ENCODE assay signal across 13 mouse cellular contexts in genomic region chrX:10233051-10233450, GRCm38 (mm10). TPM values are rescaled to one million over a fixed set of nuclear protein-coding genes. Genes with fewer than 3 reads are reported as not detected.
A peak's percentile ranks its signal among the peaks of the same experiment; 100 is the strongest.
DNase-seq lines count a peak whose midpoint lies in the region; ATAC-seq and TF ChIP-seq lines count a peak whose summit lies in the region.
"Had no signal": no experiment of that assay in that cellular context is flagged by ENCODE, and none has a peak within 500 bp of the region (broad histone marks: within the 10 kb centered on the region; RNA-seq: fewer than 3 reads in every experiment).

No protein-coding gene starts in this region.

- no peak for ATAC-seq in liver, embryonic 11.5 days (replicated peaks; ENCODE audit: low FRiP score)

- TF ChIP-seq CTCF in liver, adult 2 months (IDR thresholded peaks at IDR 0.05; ENCODE audit: low read depth, low read length): 0 out of 2 replicates have a peak, but pooled peaks have one; percentile 8
- TF ChIP-seq CTCF in brain, embryonic 14.5 days (IDR thresholded peaks at IDR 0.05; ENCODE audit: borderline replicate concordance, extremely low read depth, insufficient read depth, insufficient read length): no peak; the same call in 1 of the 2 replicates
- TF ChIP-seq CTCF in thymus, adult 2 months (IDR thresholded peaks at IDR 0.05; ENCODE audit: borderline replicate concordance, control insufficient read depth, extremely low read depth, insufficient read depth, low read length, poor library complexity): no peak

- DNase-seq in cerebellum, adult 18-20 months: peak; percentile 11 to 12
- no peak for DNase-seq in cerebellum, adult 8-10 months
- DNase-seq in heart, postnatal 10 days: peak; percentile 4 to 11
- no peak for DNase-seq in heart, postnatal 4 days
- DNase-seq in liver, adult 2 months (ENCODE audit: extremely low read depth, low read depth, low spot score): peak; percentile 53
- DNase-seq in liver, embryonic 11.5 days (ENCODE audit: low spot score): no peak
- peak; percentile 70 for DNase-seq in brain, embryonic 14.5 days (ENCODE audit: low read depth)
- no peak for DNase-seq in thymus, adult 2 months
- DNase-seq: B cell, adult 2 months; kidney, adult 2 months had no signal

- no peaks in the 10 kb centered on the region for H3K9me3 ChIP-seq in liver, embryonic 11.5 days (ENCODE audit: control insufficient read depth, low read length)
- H3K9me3 ChIP-seq: heart, embryonic 13.5 days had no signal

- H3K27me3 ChIP-seq in liver, adult 2 months (ENCODE audit: control insufficient read depth, insufficient read depth, low read length): no peaks in the 10 kb centered on the region
- no peaks in the 10 kb centered on the region for H3K27me3 ChIP-seq in liver, embryonic 11.5 days (replicated peaks; ENCODE audit: control insufficient read depth, insufficient read depth, low read length)
- no peaks in the 10 kb centered on the region for H3K27me3 ChIP-seq in thymus, adult 2 months (ENCODE audit: control insufficient read depth, insufficient read depth, low read length)
- H3K27me3 ChIP-seq: heart, embryonic 13.5 days had no signal

- no peaks in the 10 kb centered on the region for H3K36me3 ChIP-seq in liver, adult 2 months (ENCODE audit: control insufficient read depth, insufficient read depth, low read length)
- H3K36me3 ChIP-seq in liver, embryonic 11.5 days (ENCODE audit: control insufficient read depth, insufficient read depth, low read length): no peaks in the 10 kb centered on the region
- no peaks in the 10 kb centered on the region for H3K36me3 ChIP-seq in thymus, adult 2 months (ENCODE audit: control insufficient read depth, insufficient read depth, low read length)
- H3K36me3 ChIP-seq: heart, embryonic 13.5 days had no signal

- no peaks in the 10 kb centered on the region for H3K4me1 ChIP-seq in liver, adult 2 months (ENCODE audit: control insufficient read depth, insufficient read depth, low read length)
- no peaks in the 10 kb centered on the region for H3K4me1 ChIP-seq in liver, embryonic 11.5 days (replicated peaks; ENCODE audit: control insufficient read depth, insufficient read depth, low read length)
- H3K4me1 ChIP-seq in thymus, adult 2 months (replicated peaks; ENCODE audit: control insufficient read depth, insufficient read depth, low read length): no peaks in the 10 kb centered on the region
- H3K4me1 ChIP-seq: heart, embryonic 13.5 days had no signal

- no peak for TF ChIP-seq POLR2A in liver, adult 2 months (IDR thresholded peaks at IDR 0.05; ENCODE audit: extremely low read depth, insufficient read depth, low read length)
- TF ChIP-seq POLR2A in brain, embryonic 14.5 days (IDR thresholded peaks at IDR 0.05; ENCODE audit: borderline replicate concordance, extremely low read depth, insufficient read depth, insufficient read length, poor library complexity, severe bottlenecking): no peak
- no peak for TF ChIP-seq POLR2A in thymus, adult 2 months (IDR thresholded peaks at IDR 0.05; ENCODE audit: control insufficient read depth, extremely low read depth, insufficient read depth, low read length, poor library complexity)

- no peak overlapping the region for H3K9ac ChIP-seq in liver, adult 2 months (ENCODE audit: low read depth, low read length)
- H3K9ac ChIP-seq in liver, embryonic 11.5 days (ENCODE audit: low read depth, low read length): no peak overlapping the region
- H3K9ac ChIP-seq: heart, embryonic 13.5 days; liver, embryonic 14.5 days had no signal

- no peak overlapping the region for H3K27ac ChIP-seq in liver, adult 2 months (replicated peaks; ENCODE audit: insufficient read depth, low read depth, low read length)
- no peak overlapping the region for H3K27ac ChIP-seq in liver, embryonic 11.5 days (ENCODE audit: low read depth, low read length)
- no peak overlapping the region for H3K27ac ChIP-seq in thymus, adult 2 months (ENCODE audit: control insufficient read depth, insufficient read depth, low read length)
- H3K27ac ChIP-seq: heart, embryonic 13.5 days; liver, embryonic 14.5 days had no signal

- H3K79me2 ChIP-seq in liver, adult 2 months (ENCODE audit: control insufficient read depth, insufficient read depth, low read length): no peaks in the 10 kb centered on the region

- no peak overlapping the region for H3K4me3 ChIP-seq in liver, adult 2 months (ENCODE audit: insufficient read depth, low read depth, low read length)
- no peak overlapping the region for H3K4me3 ChIP-seq in liver, embryonic 11.5 days (ENCODE audit: low read depth, low read length)
- H3K4me3 ChIP-seq in thymus, adult 2 months (ENCODE audit: control insufficient read depth, insufficient read depth, low read length): no peak overlapping the region
- H3K4me3 ChIP-seq: erythroblast, embryonic 14.5 days; heart, embryonic 13.5 days had no signal

- 41% methylated on average over 2 of the region's 2 CpGs for WGBS in liver, adult 2 months
- 82% methylated on average over 2 of the region's 2 CpGs for WGBS in liver, embryonic 11.5 days
- WGBS in thymus, adult 2 months: 65% methylated on average over 2 of the region's 2 CpGs

- H3K4me2 ChIP-seq in liver, embryonic 11.5 days: no peak overlapping the region
- H3K4me2 ChIP-seq: heart, embryonic 13.5 days had no signal

- intact Hi-C loops in heart, postnatal 10 days (cut with DNase I): loop anchor here (5.0 kb wide), 2 partner anchors 254 to 324 kb away; partner anchors contain the start of gene Tspan7

RNA-seq across cellular contexts. Expression of gene Rpgr, which starts 16.3 kb away (rescaled TPM):
- total RNA-seq in heart, postnatal 10 days (2021): 1 to 10 TPM; 5.7 to 5.9 TPM
- 1 to 10 TPM; 7.1 to 8.4 TPM for total RNA-seq in heart, postnatal 4 days (2021)
- 2.0 and 2.3 TPM in 2 replicates for total RNA-seq in liver, adult 2 months (2014; rRNA removed)
- 0.34 and 0.42 TPM in 2 replicates for polyA plus RNA-seq in liver, adult 2 months (2012; rRNA removed)
- polyA plus RNA-seq in liver, embryonic 11.5 days (2014; fragmentation: Nextera tagmentation; extraction: Ambion mirVana): 9.6 and 9.7 TPM in 2 replicates
- polyA plus RNA-seq in brain, embryonic 14.5 days (2012; rRNA removed): 22.7 and 24.5 TPM in 2 replicates
- polyA plus RNA-seq in thymus, adult 2 months (2012; rRNA removed): 2.0 and 2.1 TPM in 2 replicates

RNA-seq across cellular contexts. Expression of gene Otc, which starts 19.1 kb away (rescaled TPM):
- not detected for total RNA-seq in heart, postnatal 10 days (2021)
- not detected for total RNA-seq in heart, postnatal 4 days (2021)
- total RNA-seq in liver, adult 2 months (2014; rRNA removed): 480 and 581 TPM in 2 replicates
- polyA plus RNA-seq in liver, adult 2 months (2012; rRNA removed): 123 TPM in 2 replicates
- polyA plus RNA-seq in liver, embryonic 11.5 days (2014; fragmentation: Nextera tagmentation; extraction: Ambion mirVana): 12.9 and 13.4 TPM in 2 replicates
- 0.03 TPM in 1 of 2 replicates, not detected in the other for polyA plus RNA-seq in brain, embryonic 14.5 days (2012; rRNA removed)
- 0.13 TPM in 1 of 2 replicates, not detected in the other for polyA plus RNA-seq in thymus, adult 2 months (2012; rRNA removed)
- polyA plus RNA-seq: erythroblast, embryonic 14.5 days; kidney, adult 2 months had no signal

Comparison
In these comparisons a context has a peak if more than half of its experiments do, and no peak if none do; other contexts are left out.
1. DNase-seq: peak in cerebellum, adult 18-20 months (2 of 2), heart, postnatal 10 days (2 of 2), liver, adult 2 months (single experiment) and brain, embryonic 14.5 days (single experiment); none in cerebellum, adult 8-10 months (single experiment), heart, postnatal 4 days (single experiment), liver, embryonic 11.5 days (single experiment) and thymus, adult 2 months (single experiment).
2. RNA of gene Otc, which starts 19.1 kb away (polyA plus RNA-seq): 123 TPM in liver, adult 2 months and 12.9 to 13.4 TPM in liver, embryonic 11.5 days; 0.03 TPM in brain, embryonic 14.5 days and 0.13 TPM in thymus, adult 2 months; every median in the first group is over 10 times any median in the second.